Mouse (Mus musculus) erythroblast, embryonic 14.5 days (primary cell): ENCODE results near the gene Tada1. TPM values are rescaled to one million over a fixed set of nuclear protein-coding genes. Genes with fewer than 3 reads are reported as not detected.
A peak's percentile ranks its signal among the peaks of the same experiment; 100 is the strongest.

Experiments used
- H3K27me3 ChIP-seq: 2 replicates; pipeline ENCODE4 v1.6.1; 2012; ENCODE audit warnings: inconsistent platforms; ENCODE audit not compliant: control insufficient read depth
- H3K36me3 ChIP-seq: 2 replicates; pipeline ENCODE4 v1.6.1; 2012; ENCODE audit warnings: mild to moderate bottlenecking, inconsistent platforms; ENCODE audit not compliant: control insufficient read depth
- H3K4me1 ChIP-seq: 2 replicates; pipeline ENCODE4 v1.6.1; 2012; ENCODE audit warnings: inconsistent platforms; ENCODE audit not compliant: control insufficient read depth
- H3K4me3 ChIP-seq: replicated peaks from 2 replicates; pipeline ENCODE3; 2012; ENCODE audit warnings: moderate library complexity, mild to moderate bottlenecking, inconsistent platforms
- H3K9me3 ChIP-seq: 2 replicates; pipeline ENCODE4 v1.6.1; 2012; ENCODE audit warnings: low read length, inconsistent platforms, mixed read lengths; ENCODE audit not compliant: control insufficient read depth
- GATA1 ChIP-seq: IDR thresholded peaks from 2 replicates; pipeline ENCODE4 v1.6.1; 2012; ENCODE audit warnings: low read length, inconsistent platforms, mixed read lengths
- TAL1 ChIP-seq: IDR thresholded peaks from 3 replicates; pipeline ENCODE4 v1.6.1; 2012; ENCODE audit warnings: low read length, inconsistent platforms, mixed read lengths
- polyA plus RNA-seq: library from polyadenylated mRNA; stranded (reverse); fragments of >175 nt; gene quantifications from 2 replicates; pipeline ENCODE4 v1.2.3, GENCODE M21; 2012

Tada1 gene
- polyA plus RNA-seq, 1 experiment: 1.1 TPM

DNA sequence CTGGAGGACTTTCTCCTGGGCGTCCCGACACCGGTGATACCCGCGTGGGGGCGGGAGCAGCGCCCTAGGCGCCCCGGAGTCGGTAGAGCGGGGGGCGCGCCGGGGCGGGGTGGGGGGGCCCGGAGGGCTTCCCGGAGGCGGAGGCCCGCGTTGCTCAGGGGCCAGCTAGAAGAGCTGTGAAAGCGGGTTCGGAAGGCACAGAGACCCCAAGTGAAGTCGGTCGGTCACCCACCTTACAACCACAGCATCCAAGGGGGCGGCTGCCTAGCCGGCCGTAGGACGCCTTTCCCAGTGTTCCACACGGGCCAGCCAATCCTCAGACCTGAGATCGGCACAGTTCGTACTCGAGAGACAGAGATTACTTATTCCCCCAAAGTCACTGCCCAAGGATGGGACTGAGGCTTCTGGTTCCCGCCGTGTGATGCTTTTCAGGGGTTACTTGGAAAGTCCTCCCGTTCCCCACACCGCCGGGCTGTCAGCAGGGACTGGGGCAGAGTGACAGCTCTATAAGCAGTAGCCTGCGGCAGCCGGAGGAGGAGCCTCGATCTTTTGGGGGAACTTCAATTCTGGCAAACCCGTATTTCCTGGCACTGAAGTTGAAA lies 834 bp downstream of the Tada1 start:
- peak overlapping the region; percentile 91 for H3K4me3 ChIP-seq
- peaks cover 26% of the 10 kb centered on the region for H3K4me1 ChIP-seq
- H3K9me3 ChIP-seq: no peaks in the 10 kb centered on the region
- no peak for TF ChIP-seq GATA1
- no peak for TF ChIP-seq TAL1
- peaks cover 26% of the 10 kb centered on the region for H3K36me3 ChIP-seq
- H3K27me3 ChIP-seq: no peaks in the 10 kb centered on the region

DNA sequence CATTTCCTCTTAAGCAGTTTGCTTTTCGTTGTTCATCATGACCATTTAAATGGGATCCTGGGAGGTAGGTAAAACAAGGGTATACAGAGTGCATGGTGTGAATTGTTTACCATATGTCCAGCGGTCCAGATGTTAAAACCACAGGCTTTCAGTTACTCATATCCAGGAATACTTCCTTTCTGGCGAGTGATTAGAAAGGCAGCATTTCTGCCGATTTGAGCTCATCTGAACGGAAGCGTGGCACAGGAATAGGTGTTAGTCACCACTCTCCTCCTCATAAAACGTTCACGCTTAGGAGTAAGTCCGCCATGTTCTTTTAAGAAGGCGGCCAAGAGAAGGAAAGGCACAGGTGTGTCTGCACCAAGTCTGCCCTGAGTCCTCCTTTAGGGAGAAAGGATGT lies 2.4 kb downstream of the Tada1 start:
- TF ChIP-seq TAL1 (no peak), GATA1 (no peak)
- H3K9me3 ChIP-seq: no peaks in the 10 kb centered on the region
- H3K36me3 ChIP-seq: peaks cover 41% of the 10 kb centered on the region
- H3K4me1 ChIP-seq: peaks cover 26% of the 10 kb centered on the region
- no peaks in the 10 kb centered on the region for H3K27me3 ChIP-seq
- H3K4me3 ChIP-seq: no peak overlapping the region

GRCm38 (mm10) chr1:166381821-166382220 lies 2.9 kb downstream of the Tada1 start:
- TF ChIP-seq TAL1: no peak
- no peak for TF ChIP-seq GATA1
- Histone ChIP-seq H3K4me1 (peaks cover 26% of the 10 kb centered on the region), H3K27me3 (no peaks in the 10 kb centered on the region), H3K9me3 (no peaks in the 10 kb centered on the region), H3K36me3 (peaks cover 46% of the 10 kb centered on the region), H3K4me3 (no peak overlapping the region)

GRCm38 (mm10) chr1:166382626-166383025 lies 3.7 kb downstream of the Tada1 start:
- H3K27me3 ChIP-seq: no peaks in the 10 kb centered on the region
- H3K4me1 ChIP-seq: peaks cover 26% of the 10 kb centered on the region
- TF ChIP-seq TAL1 (no peak), GATA1 (no peak)
- H3K9me3 ChIP-seq: no peaks in the 10 kb centered on the region
- H3K36me3 ChIP-seq: peaks cover 52% of the 10 kb centered on the region
- no peak overlapping the region for H3K4me3 ChIP-seq

DNA sequence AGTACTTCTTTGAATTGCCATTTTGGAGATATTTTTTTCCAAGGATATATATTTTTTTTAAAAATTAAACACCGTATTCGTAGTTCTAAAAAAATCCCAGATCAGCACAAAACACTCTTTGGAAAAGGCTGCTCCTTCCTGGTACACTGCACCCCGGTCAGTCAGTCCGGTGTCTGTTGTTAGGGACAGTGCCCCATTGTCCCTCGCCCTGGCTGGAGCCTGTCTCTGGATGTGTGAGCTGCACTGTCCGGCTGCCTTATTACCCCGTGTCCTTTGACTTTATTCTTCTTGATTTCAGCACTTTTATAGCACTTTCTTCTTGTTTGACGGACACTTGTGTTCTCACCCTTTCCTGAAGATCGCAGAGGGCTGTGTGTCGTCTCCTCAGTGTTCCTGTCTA lies 5.7 kb downstream of the Tada1 start:
- peaks cover 72% of the 10 kb centered on the region for H3K36me3 ChIP-seq
- H3K4me1 ChIP-seq: peaks cover 17% of the 10 kb centered on the region
- TF ChIP-seq TAL1 (no peak), GATA1 (no peak)
- no peaks in the 10 kb centered on the region for H3K27me3 ChIP-seq
- no peaks in the 10 kb centered on the region for H3K9me3 ChIP-seq
- H3K4me3 ChIP-seq: no peak overlapping the region

DNA sequence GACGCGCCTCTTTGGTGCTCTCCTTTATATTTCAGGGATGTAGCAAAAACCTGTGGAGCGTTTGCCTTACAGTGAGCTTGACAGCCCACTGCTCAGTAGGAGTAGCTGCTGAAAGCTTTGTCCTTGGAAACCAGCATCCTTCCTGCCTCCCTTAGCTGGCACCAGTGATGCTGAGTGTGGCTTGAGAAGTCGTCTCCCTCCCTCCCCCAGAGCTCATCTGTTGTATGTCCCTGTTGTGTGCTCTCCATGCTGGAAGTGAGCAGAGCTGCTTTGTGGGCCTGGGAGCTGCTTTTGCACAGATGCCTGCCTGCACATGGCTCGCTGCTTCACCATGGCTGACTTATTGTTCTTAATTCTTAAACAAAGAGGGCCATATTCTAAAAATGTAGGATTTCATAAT lies 6.5 kb downstream of the Tada1 start:
- Histone ChIP-seq H3K4me3 (no peak overlapping the region), H3K4me1 (peaks cover 12% of the 10 kb centered on the region), H3K27me3 (no peaks in the 10 kb centered on the region), H3K9me3 (no peaks in the 10 kb centered on the region), H3K36me3 (peaks cover 80% of the 10 kb centered on the region)
- TF ChIP-seq TAL1: no peak
- no peak for TF ChIP-seq GATA1

- peaks cover 94% of the 10 kb centered on the region for H3K36me3 ChIP-seq
- TF ChIP-seq TAL1 (no peak), GATA1 (no peak)
- H3K9me3 ChIP-seq: no peaks in the 10 kb centered on the region
- no peaks in the 10 kb centered on the region for H3K27me3 ChIP-seq
- no peaks in the 10 kb centered on the region for H3K4me1 ChIP-seq
- no peak overlapping the region for H3K4me3 ChIP-seq
These were observed 9.6 kb downstream of the Tada1 start for GRCm38 (mm10) chr1:166388511-166388910.

DNA sequence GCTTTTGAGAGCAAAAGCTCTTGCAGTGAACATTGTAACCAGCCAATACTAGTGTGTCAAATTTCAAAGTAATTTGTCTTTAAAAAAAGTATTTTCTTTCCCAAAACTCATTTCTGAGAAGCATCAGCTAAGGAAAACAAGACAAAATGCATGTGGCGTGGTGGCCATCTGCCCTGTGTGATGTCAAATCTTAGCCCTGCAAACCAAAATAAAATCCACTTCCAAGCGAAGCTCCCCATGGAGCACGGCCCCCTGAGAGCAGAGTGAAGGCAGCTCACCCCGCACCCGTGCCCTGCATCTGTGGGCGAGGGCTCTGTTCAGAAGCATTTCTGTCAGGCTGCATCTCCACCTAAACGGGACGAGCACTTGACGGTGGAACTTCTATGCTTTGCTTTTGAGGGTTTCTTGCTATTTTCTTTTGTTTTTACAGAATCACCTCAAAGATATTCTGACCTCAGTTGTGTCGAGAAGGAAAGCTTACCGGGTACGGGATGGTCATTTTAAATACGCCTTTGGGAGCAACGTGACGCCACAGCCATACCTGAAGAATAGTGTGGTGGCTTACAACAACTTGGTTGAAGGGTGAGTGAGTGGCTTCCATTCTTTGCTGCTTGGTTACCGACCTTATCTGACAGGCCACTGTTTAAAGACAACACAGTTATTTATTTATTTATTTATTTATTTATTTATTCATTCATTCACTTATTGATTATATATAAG lies 10.7 kb downstream of the Tada1 start:
- no peaks in the 10 kb centered on the region for H3K9me3 ChIP-seq
- H3K36me3 ChIP-seq: peaks cover 93% of the 10 kb centered on the region
- no peak overlapping the region for H3K4me3 ChIP-seq
- H3K4me1 ChIP-seq: no peaks in the 10 kb centered on the region
- TF ChIP-seq GATA1 (no peak), TAL1 (no peak)
- H3K27me3 ChIP-seq: no peaks in the 10 kb centered on the region

- peaks cover 81% of the 10 kb centered on the region for H3K36me3 ChIP-seq
- no peaks in the 10 kb centered on the region for H3K9me3 ChIP-seq
- no peaks in the 10 kb centered on the region for H3K27me3 ChIP-seq
- no peak overlapping the region for H3K4me3 ChIP-seq
- TF ChIP-seq TAL1: no peak
- TF ChIP-seq GATA1: no peak
- H3K4me1 ChIP-seq: no peaks in the 10 kb centered on the region
These were observed 12.8 kb downstream of the Tada1 start for GRCm38 (mm10) chr1:166391671-166392070.
